Mouse (Mus musculus): ENCODE measurements at regions not wholly inside any gene's neighbourhood (a gene's known extent, or its start where the extent isn't known, plus 50 kb on each side); places are given as distances from the start of the nearest gene placed in this dataset.

- no peak for TF ChIP-seq CTCF (IDR thresholded peaks at IDR 0.05; ENCODE audit: extremely low read depth, insufficient read length, insufficient replicate concordance, low read depth, low read length)
- no peak for TF ChIP-seq POLR2A (IDR thresholded peaks at IDR 0.05; ENCODE audit: low read depth, low read length)
Measured at GRCm38 (mm10) chr5:101535451-101535850, 129.3 kb downstream of the Nkx6-1 start.
